In genomic region chr10:117710604-117711141, GRCm38 (mm10) we compare ENCODE assay signal across 8 mouse cellular contexts. TPM values are rescaled to one million over a fixed set of nuclear protein-coding genes. Genes with fewer than 3 reads are reported as not detected.
DNase-seq lines count a peak whose midpoint lies in the region; ATAC-seq and TF ChIP-seq lines count a peak whose summit lies in the region.

Mdm2 (minus strand) TSS chr10:117710758.

- peak; percentile 96 for ATAC-seq in kidney, embryonic 15.5 days (replicated peaks; ENCODE audit: low FRiP score)
- ATAC-seq in monocyte, adult 5-6 weeks (replicated peaks; ENCODE audit: insufficient number of reproducible peaks, low FRiP score, low TSS enrichment, poor library complexity, severe bottlenecking) = peak; percentile 69

- H3K4me3 ChIP-seq in bone marrow macrophage, adult 2 months (ENCODE audit: insufficient read depth, low read length) = peak within 1 kb of the TSS; percentile 96
- peak within 1 kb of the TSS; percentile 97 for H3K4me3 ChIP-seq in embryonic fibroblast, embryonic 13.5 days (ENCODE audit: insufficient read depth, low read length)
- peak within 1 kb of the TSS; percentile 92 for H3K4me3 ChIP-seq in heart, embryonic 10.5 days
- H3K4me3 ChIP-seq in kidney, embryonic 15.5 days (replicated peaks) = peak within 1 kb of the TSS; percentile 96

- TF ChIP-seq POLR2A in bone marrow macrophage, adult 2 months (IDR thresholded peaks at IDR 0.05; ENCODE audit: borderline replicate concordance, low read depth, low read length) = no peak
- TF ChIP-seq POLR2A in embryonic fibroblast, embryonic 13.5 days (IDR thresholded peaks at IDR 0.05; ENCODE audit: low read depth, low read length) = peak; percentile 62

- peaks cover 30% of the 10 kb centered on the region for H3K36me3 ChIP-seq in heart, embryonic 10.5 days
- peaks cover 27% of the 10 kb centered on the region for H3K36me3 ChIP-seq in kidney, embryonic 15.5 days

- DNase-seq in 416B (ENCODE audit: low read depth) (peak; percentile 94), liver (peak; percentile 98)
- peak; percentile 94 for DNase-seq in heart, embryonic 10.5 days (ENCODE audit: low spot score)
- peak; percentile 99 to 100 for DNase-seq in spleen, postnatal 4 days (ENCODE audit: low spot score in 2 of 2)

- H3K9me3 ChIP-seq in heart, embryonic 10.5 days = no peaks in the 10 kb centered on the region
- H3K9me3 ChIP-seq in kidney, embryonic 15.5 days (replicated peaks) = no peaks in the 10 kb centered on the region

- H3K27ac ChIP-seq in bone marrow macrophage, adult 2 months (ENCODE audit: insufficient read depth, low read depth, low read length) = peak within 1 kb of the TSS; percentile 100
- H3K27ac ChIP-seq in embryonic fibroblast, embryonic 13.5 days (ENCODE audit: insufficient read depth, low read length) = peak within 1 kb of the TSS; percentile 99
- peak within 1 kb of the TSS; percentile 100 for H3K27ac ChIP-seq in heart, embryonic 10.5 days
- H3K27ac ChIP-seq in kidney, embryonic 15.5 days = peak within 1 kb of the TSS; percentile 98

- peak within 1 kb of the TSS; percentile 100 for H3K9ac ChIP-seq in kidney, embryonic 15.5 days

- H3K4me1 ChIP-seq in bone marrow macrophage, adult 2 months (ENCODE audit: control insufficient read depth, insufficient read depth, low read length) = peaks cover 26% of the 10 kb centered on the region
- H3K4me1 ChIP-seq in embryonic fibroblast, embryonic 13.5 days (ENCODE audit: control insufficient read depth, insufficient read depth, low read length) = peaks cover 5% of the 10 kb centered on the region
- H3K4me1 ChIP-seq in heart, embryonic 10.5 days = peaks cover 17% of the 10 kb centered on the region; the same call in 1 of the 2 replicates
- peaks cover 15% of the 10 kb centered on the region for H3K4me1 ChIP-seq in kidney, embryonic 15.5 days

- peak; percentile 17; the same call in 1 of the 2 replicates for TF ChIP-seq CTCF in bone marrow macrophage, adult 2 months (IDR thresholded peaks at IDR 0.05; ENCODE audit: low read depth, low read length)
- peak; percentile 58; the same call in 1 of the 2 replicates for TF ChIP-seq CTCF in embryonic fibroblast, embryonic 13.5 days (IDR thresholded peaks at IDR 0.05; ENCODE audit: borderline replicate concordance, insufficient read depth, low read length)

- H3K4me2 ChIP-seq in kidney, embryonic 15.5 days = peak within 1 kb of the TSS; percentile 72

- H3K27me3 ChIP-seq in heart, embryonic 10.5 days (ENCODE audit: insufficient read depth, poor library complexity, severe bottlenecking) = no peaks in the 10 kb centered on the region
- H3K27me3 ChIP-seq in kidney, embryonic 15.5 days = no peaks in the 10 kb centered on the region

- WGBS in heart, embryonic 10.5 days = under 1% methylated on average over 52 of the region's 52 CpGs
- under 1% methylated on average over 51 of the region's 52 CpGs for WGBS in kidney, embryonic 15.5 days

RNA-seq across cellular contexts. Expression of gene Mdm2, which starts in this region (rescaled TPM):
- polyA plus RNA-seq in bone marrow macrophage, adult 2 months (2012; ENCODE audit: insufficient read depth, insufficient read length, missing spikeins) = 94.2 and 95.5 TPM in 2 replicates
- polyA plus RNA-seq in embryonic fibroblast, embryonic 13.5 days (2011; ENCODE audit: insufficient read length, low read depth, missing spikeins) = 122 and 229 TPM in 2 replicates
- 56.4 and 59.3 TPM in 2 replicates for polyA plus RNA-seq in heart, embryonic 10.5 days (2016; fragmentation: Nextera tagmentation; extraction: Ambion mirVana)
- 47.4 and 49.7 TPM in 2 replicates for polyA plus RNA-seq in kidney, embryonic 15.5 days (2015; fragmentation: Nextera tagmentation; extraction: Ambion mirVana)
- 159 to 175 TPM (median 170 TPM) in 3 replicates for total RNA-seq in monocyte, adult 5-6 weeks (2017)

Comparison
In these comparisons a context has a peak if more than half of its experiments do, and no peak if none do; other contexts are left out.
1. Peak in every context shown above with its lines: DNase-seq, ATAC-seq, H3K4me3 ChIP-seq and H3K27ac ChIP-seq.